Comparison of ENCODE assay signal across 8 mouse cellular contexts in the genomic region with DNA sequence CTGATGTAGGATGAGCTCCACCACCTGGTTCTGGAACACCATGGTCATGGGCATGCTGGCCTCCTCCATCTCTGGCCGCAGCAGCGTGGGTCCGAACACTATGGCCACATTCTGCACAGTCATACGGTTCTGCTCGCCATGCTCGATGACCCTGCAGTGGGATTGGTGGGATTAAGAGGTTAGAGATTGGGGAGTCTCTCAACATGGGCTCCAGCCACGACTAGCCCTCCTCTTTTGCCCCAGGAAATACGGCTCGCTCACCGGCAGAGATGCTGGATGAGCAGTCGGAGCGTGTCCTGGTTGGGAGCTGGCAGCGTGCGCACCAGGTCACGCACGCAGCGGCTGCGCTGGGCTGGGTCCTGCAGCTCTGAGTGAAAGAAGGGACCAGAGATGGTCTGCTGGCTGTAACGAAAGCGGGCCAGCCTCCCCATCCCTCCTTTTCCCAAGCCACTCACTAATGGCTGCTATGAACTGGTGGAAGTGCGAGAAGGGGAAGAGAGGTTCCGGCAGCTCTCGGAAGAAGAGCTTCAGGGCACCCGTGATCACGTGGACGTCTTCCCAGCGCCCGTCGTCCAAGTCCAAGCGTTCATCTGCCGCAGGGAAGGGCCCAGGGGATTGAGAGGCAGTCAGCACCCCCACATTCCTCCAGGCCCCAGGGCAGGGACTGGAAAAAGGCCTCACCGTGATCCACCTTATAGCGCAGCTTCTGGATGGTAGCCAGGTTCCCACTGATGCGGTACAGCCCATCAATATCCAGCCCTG. TPM values are rescaled to one million over a fixed set of nuclear protein-coding genes. Genes with fewer than 3 reads are reported as not detected.
DNase-seq lines count a peak whose midpoint lies in the region; ATAC-seq and TF ChIP-seq lines count a peak whose summit lies in the region.

No protein-coding gene starts in this region.

- H3K27ac ChIP-seq in thymus, adult 2 months (ENCODE audit: control insufficient read depth, insufficient read depth, low read length), result no peak overlapping the region
- H3K27ac ChIP-seq in limb, embryonic 12.5 days, result no peak overlapping the region
- H3K27ac ChIP-seq in stomach, postnatal 0 days (replicated peaks), result no peak overlapping the region

- peaks cover 18% of the 10 kb centered on the region for H3K36me3 ChIP-seq in thymus, adult 2 months (ENCODE audit: control insufficient read depth, insufficient read depth, low read length)
- no peaks in the 10 kb centered on the region for H3K36me3 ChIP-seq in limb, embryonic 12.5 days
- no peaks in the 10 kb centered on the region for H3K36me3 ChIP-seq in stomach, postnatal 0 days (ENCODE audit: control insufficient read depth, insufficient read depth, low read length)

- H3K4me1 ChIP-seq in thymus, adult 2 months (replicated peaks; ENCODE audit: control insufficient read depth, insufficient read depth, low read length), result no peaks in the 10 kb centered on the region
- H3K4me1 ChIP-seq in limb, embryonic 12.5 days (replicated peaks), result peaks cover 15% of the 10 kb centered on the region
- no peaks in the 10 kb centered on the region for H3K4me1 ChIP-seq in stomach, postnatal 0 days (replicated peaks; ENCODE audit: control insufficient read depth, insufficient read depth)

- H3K27me3 ChIP-seq in thymus, adult 2 months (ENCODE audit: control insufficient read depth, insufficient read depth, low read length), result no peaks in the 10 kb centered on the region
- peaks cover 53% of the 10 kb centered on the region for H3K27me3 ChIP-seq in limb, embryonic 12.5 days
- H3K27me3 ChIP-seq in stomach, postnatal 0 days (ENCODE audit: control insufficient read depth, insufficient read depth, low read length), result no peaks in the 10 kb centered on the region

- H3K9ac ChIP-seq in limb, embryonic 12.5 days (replicated peaks), result no peak overlapping the region
- H3K9ac ChIP-seq in stomach, postnatal 0 days (ENCODE audit: low read length), result no peak overlapping the region; the same call in 1 of the 2 replicates

- H3K4me3 ChIP-seq in thymus, adult 2 months (ENCODE audit: control insufficient read depth, insufficient read depth, low read length), result no peak overlapping the region
- peak overlapping the region; percentile 25 for H3K4me3 ChIP-seq in limb, embryonic 12.5 days (replicated peaks)
- H3K4me3 ChIP-seq in stomach, postnatal 0 days (ENCODE audit: low read depth, low read length), result peak overlapping the region; percentile 21

- peak; percentile 8; the same call in 1 of the 2 replicates for TF ChIP-seq CTCF in thymus, adult 2 months (IDR thresholded peaks at IDR 0.05; ENCODE audit: borderline replicate concordance, control insufficient read depth, extremely low read depth, insufficient read depth, low read length, poor library complexity)
- TF ChIP-seq CTCF in stomach, postnatal 0 days (IDR thresholded peaks at IDR 0.05; ENCODE audit: low read depth), result no peak

- 96% methylated on average over 34 of the region's 34 CpGs for WGBS in thymus, adult 2 months
- 34% methylated on average over 34 of the region's 34 CpGs for WGBS in limb, embryonic 12.5 days
- 51% methylated on average over 34 of the region's 34 CpGs for WGBS in stomach, postnatal 0 days

- no peak for TF ChIP-seq EP300 in stomach, postnatal 0 days (optimal IDR thresholded peaks at IDR 0.05)

- peak overlapping the region; percentile 49 for H3K4me2 ChIP-seq in limb, embryonic 12.5 days
- H3K4me2 ChIP-seq in stomach, postnatal 0 days (replicated peaks; ENCODE audit: low read depth), result peak overlapping the region; percentile 49

- DNase-seq in embryo, embryonic 11 days, result peak; percentile 31
- no peak for DNase-seq in embryo, embryonic 10 days (ENCODE audit: low spot score)
- no peak for DNase-seq in thymus, adult 2 months
- no peak for DNase-seq in thymus, postnatal 10 days (ENCODE audit: low spot score in 2 of 2)
- no peak for DNase-seq in stomach, postnatal 0 days (ENCODE audit: low spot score)
- DNase-seq in thymus, postnatal 14 days, result no peak
- DNase-seq in yolk sac, embryonic 10.5 days (ENCODE audit: low spot score), result no peak

- ATAC-seq in limb, embryonic 12.5 days (ENCODE audit: insufficient number of reproducible peaks, insufficient read depth, low FRiP score, low TSS enrichment, low read depth), result peak; percentile 38; the same call in 1 of the 2 replicates
- no peak for ATAC-seq in stomach, postnatal 0 days (ENCODE audit: low FRiP score, low TSS enrichment)

- H3K9me3 ChIP-seq in limb, embryonic 12.5 days, result no peaks in the 10 kb centered on the region
- H3K9me3 ChIP-seq in stomach, postnatal 0 days (ENCODE audit: control insufficient read depth, low read length), result no peaks in the 10 kb centered on the region

- no peak for TF ChIP-seq POLR2A in thymus, adult 2 months (IDR thresholded peaks at IDR 0.05; ENCODE audit: control insufficient read depth, extremely low read depth, insufficient read depth, low read length, poor library complexity)

RNA-seq across cellular contexts. Expression of gene Arhgap27, which starts 30.4 kb away (rescaled TPM):
- 124 and 125 TPM in 2 replicates for polyA plus RNA-seq in thymus, adult 2 months (2012; rRNA removed)
- polyA plus RNA-seq in limb, embryonic 12.5 days (2016; fragmentation: Nextera tagmentation; extraction: Ambion mirVana), result 4.8 and 7.1 TPM in 2 replicates
- 18.2 and 22.1 TPM in 2 replicates for polyA plus RNA-seq in stomach, postnatal 0 days (2015; fragmentation: Nextera tagmentation; extraction: Ambion mirVana)
